Mouse (Mus musculus) hindlimb bud, embryonic 11.5 days (tissue): ENCODE data around the gene Osbpl6.

Experiments
- DNase-seq: peaks from one replicate; pipeline ENCODE4 v3.0.0-alpha.2; 2012; ENCODE audit warnings: low read depth, low spot score; ENCODE audit errors: extremely low spot score

The Osbpl6 gene

GRCm38 (mm10) chr2:76406151-76406936 is at the start of gene Osbpl6:
Gene Osbpl6, plus strand, starts transcription at chr2:76406508.
- DNase-seq: no peak

GRCm38 (mm10) chr2:76360226-76360625 is 46.1 kb upstream of the Osbpl6 start, which contains the start of gene Cyct:
Gene Cyct, minus strand, starts transcription at chr2:76360450.
- no peak for DNase-seq

- DNase-seq: no peak
These were observed 44.2 kb upstream of the Osbpl6 start for GRCm38 (mm10) chr2:76362111-76362510.

GRCm38 (mm10) chr2:76365811-76366210 is 40.5 kb upstream of the Osbpl6 start:
- no peak for DNase-seq

GRCm38 (mm10) chr2:76367188-76367922 is 39.0 kb upstream of the Osbpl6 start:
- DNase-seq: peak; percentile 73

- DNase-seq: no peak
These were observed 37.2 kb upstream of the Osbpl6 start for GRCm38 (mm10) chr2:76368861-76369660.

GRCm38 (mm10) chr2:76369821-76370655 is 36.3 kb upstream of the Osbpl6 start, which contains the start of gene Rbm45:
Gene Rbm45, plus strand, starts transcription at chr2:76369984.
- peak; percentile 71 for DNase-seq

GRCm38 (mm10) chr2:76370656-76370922 is 35.7 kb upstream of the Osbpl6 start:
- DNase-seq: no peak

- DNase-seq: no peak
These were observed 34.1 kb upstream of the Osbpl6 start for GRCm38 (mm10) chr2:76372244-76372643.

GRCm38 (mm10) chr2:76374544-76375206 is 31.6 kb upstream of the Osbpl6 start:
- DNase-seq: no peak

- DNase-seq: no peak
These were observed 27.7 kb upstream of the Osbpl6 start for GRCm38 (mm10) chr2:76378646-76379045.

GRCm38 (mm10) chr2:76386531-76386930 is 19.8 kb upstream of the Osbpl6 start:
- no peak for DNase-seq

GRCm38 (mm10) chr2:76400178-76400577 is 6.1 kb upstream of the Osbpl6 start:
- no peak for DNase-seq

- no peak for DNase-seq
These were observed 635 bp upstream of the Osbpl6 start for GRCm38 (mm10) chr2:76405596-76406150.

- no peak for DNase-seq
These were observed 681 bp downstream of the Osbpl6 start for GRCm38 (mm10) chr2:76406937-76407441.

GRCm38 (mm10) chr2:76409526-76409925 is 3.2 kb downstream of the Osbpl6 start:
- no peak for DNase-seq

GRCm38 (mm10) chr2:76409986-76410385 is 3.7 kb downstream of the Osbpl6 start:
- DNase-seq: no peak

GRCm38 (mm10) chr2:76412924-76413323 is 6.6 kb downstream of the Osbpl6 start:
- no peak for DNase-seq

GRCm38 (mm10) chr2:76417446-76418141 is 11.3 kb downstream of the Osbpl6 start:
- no peak for DNase-seq
